Mouse (Mus musculus): ENCODE data around the gene Mgat5.

DNA sequence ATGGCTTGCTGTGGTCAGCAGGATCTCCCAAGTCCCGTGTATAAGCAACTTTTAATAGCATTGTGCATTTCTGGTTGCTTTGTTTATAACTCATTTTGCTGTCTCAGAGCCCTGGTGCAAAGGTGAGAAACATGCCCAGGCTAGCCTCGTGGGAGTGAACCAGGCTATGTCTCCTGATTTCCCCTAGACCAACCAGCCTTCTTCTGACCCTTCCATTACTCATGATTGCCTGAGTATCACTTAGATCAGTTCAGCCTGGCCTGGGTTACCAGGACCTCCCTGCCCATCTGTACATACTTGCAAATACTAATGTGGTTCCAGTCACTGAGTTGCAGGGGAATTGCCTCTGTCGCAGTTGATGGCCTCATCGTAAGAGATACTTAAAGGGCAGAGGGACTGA, 14.8 kb downstream of the Mgat5 start:
- no peak for TF ChIP-seq CTCF (IDR thresholded peaks at IDR 0.05; ENCODE audit: low read depth, low read length)
- no peak for TF ChIP-seq POLR2A (IDR thresholded peaks at IDR 0.05; ENCODE audit: extremely low read depth, insufficient read depth, low read length)

All from liver, adult 2 months (tissue).